Mouse (Mus musculus) MEL (cell line): Measurements from ENCODE around the gene Crebbp. TPM values are rescaled to one million over a fixed set of nuclear protein-coding genes. Genes with fewer than 3 reads are reported as not detected.
"Not testable (repeated sequence)": the region's sequence is repeated elsewhere in the genome, so short reads cannot be mapped to it uniquely, and the experiment has no call there.

ENCODE experiments used
- DNase-seq: peaks from one replicate; pipeline ENCODE4 v3.0.0; 2011; ENCODE audit warnings: low read depth, low spot score
- H3K27ac ChIP-seq: 2 replicates; pipeline ENCODE4 v1.5.1; 2012; ENCODE audit warnings: low read depth, mild to moderate bottlenecking, control low read depth, low read length, moderate library complexity; ENCODE audit not compliant: control insufficient read depth
- H3K27me3 ChIP-seq, 2 experiments: fragments of 150-350 bp in 1 of 2; sonication (generic) in 1 of 2; 2 replicates each; pipeline ENCODE4 v1.6.1; 2012; ENCODE audit warnings: low read length in 2 of 2, mild to moderate bottlenecking in 2 of 2, improper control_type of control experiment in 1 of 2, moderate library complexity in 1 of 2; ENCODE audit not compliant: insufficient read depth in 2 of 2, control insufficient read depth in 1 of 2
- H3K36me3 ChIP-seq, 2 experiments: 2 replicates each; pipeline ENCODE4 v1.6.1; 2012 to 2014; ENCODE audit warnings: low read length in 2 of 2, improper control_type of control experiment in 1 of 2, inconsistent platforms in 1 of 2, mild to moderate bottlenecking in 1 of 2; ENCODE audit not compliant: insufficient read depth in 2 of 2, control insufficient read depth in 1 of 2
- H3K4me1 ChIP-seq, 2 experiments: fragments of 150-350 bp in 1 of 2; sonication (generic) in 1 of 2; 2 replicates each; pipeline ENCODE4 v1.6.1; 2012; ENCODE audit warnings: low read length in 2 of 2, improper control_type of control experiment in 1 of 2, mild to moderate bottlenecking in 1 of 2; ENCODE audit not compliant: insufficient read depth in 2 of 2, control insufficient read depth in 1 of 2
- H3K4me3 ChIP-seq, 2 experiments: fragments of 150-350 bp in 1 of 2; sonication (generic) in 1 of 2; 2 replicates each; pipeline ENCODE4 v1.5.1; 2012; ENCODE audit warnings: low read depth in 2 of 2, low read length in 2 of 2, mild to moderate bottlenecking in 2 of 2, moderate library complexity in 2 of 2, control low read depth in 1 of 2, improper control_type of control experiment in 1 of 2; ENCODE audit not compliant: control insufficient read depth in 1 of 2, insufficient read depth in 1 of 2
- H3K79me2 ChIP-seq: 2 replicates; pipeline ENCODE4 v1.6.1; 2012; ENCODE audit warnings: mild to moderate bottlenecking, low read length, moderate library complexity; ENCODE audit not compliant: control insufficient read depth, poor library complexity, insufficient read depth
- H3K9ac ChIP-seq: 2 replicates; pipeline ENCODE4 v1.6.1; 2012; ENCODE audit warnings: low read depth, mild to moderate bottlenecking, control low read depth, low read length, moderate library complexity; ENCODE audit not compliant: control insufficient read depth, poor library complexity, severe bottlenecking
- H3K9me3 ChIP-seq: fragments of 150-350 bp; sonication (generic); replicated peaks from 2 replicates; pipeline ENCODE4 v1.6.1; 2012; ENCODE audit warnings: mild to moderate bottlenecking, low read length, improper control_type of control experiment, moderate library complexity; ENCODE audit not compliant: insufficient read depth
- BHLHE40 ChIP-seq: IDR thresholded peaks from 2 replicates; pipeline ENCODE4 v1.6.1; 2012; ENCODE audit warnings: low read depth, mild to moderate bottlenecking, inconsistent platforms, low read length, improper control_type of control experiment, borderline replicate concordance
- CHD1 ChIP-seq: IDR thresholded peaks from 2 replicates; pipeline ENCODE4 v1.6.1; 2012; ENCODE audit warnings: low read depth, mild to moderate bottlenecking, inconsistent platforms, low read length, improper control_type of control experiment
- CHD2 ChIP-seq: IDR thresholded peaks from 2 replicates; pipeline ENCODE4 v1.6.1; 2011; ENCODE audit warnings: low read length, improper control_type of control experiment
- CTCF ChIP-seq, 3 experiments: IDR thresholded peaks in 2 of 3; conservative IDR thresholded peaks in 1 of 3; 2 replicates each; pipeline ENCODE4 v1.5.1; 2011 to 2012; ENCODE audit warnings: low read length in 3 of 3, low read depth in 2 of 3, mild to moderate bottlenecking in 2 of 3, improper control_type of control experiment in 1 of 3, inconsistent platforms in 1 of 3, mixed read lengths in 1 of 3, moderate library complexity in 1 of 3; ENCODE audit not compliant: control insufficient read depth in 1 of 3, insufficient read depth in 1 of 3, poor library complexity in 1 of 3, severe bottlenecking in 1 of 3
- EP300 ChIP-seq, 2 experiments: IDR thresholded peaks; 2 replicates each; pipeline ENCODE4 v1.6.1; 2011; ENCODE audit warnings: improper control_type of control experiment in 2 of 2, low read length in 2 of 2, low read depth in 1 of 2, mild to moderate bottlenecking in 1 of 2
- HCFC1 ChIP-seq: IDR thresholded peaks from 2 replicates; pipeline ENCODE4 v1.6.1; 2012; ENCODE audit warnings: low read depth, mild to moderate bottlenecking, inconsistent platforms, low read length, improper control_type of control experiment, moderate library complexity
- MAFK ChIP-seq: IDR thresholded peaks from 2 replicates; pipeline ENCODE4 v1.6.1; 2011; ENCODE audit warnings: low read depth, mild to moderate bottlenecking, low read length, improper control_type of control experiment, borderline replicate concordance
- MEF2A ChIP-seq: IDR thresholded peaks from 2 replicates; pipeline ENCODE4 v1.6.1; 2014; ENCODE audit warnings: low read depth, mild to moderate bottlenecking, inconsistent platforms, low read length, improper control_type of control experiment; ENCODE audit not compliant: poor library complexity, insufficient replicate concordance, severe bottlenecking; ENCODE audit errors: extremely low read depth
- MYB ChIP-seq: IDR thresholded peaks from 2 replicates; pipeline ENCODE4 v1.6.1; 2011; ENCODE audit warnings: mild to moderate bottlenecking, low read depth, low read length, improper control_type of control experiment
- NELFE ChIP-seq: IDR thresholded peaks from 2 replicates; pipeline ENCODE4 v1.6.1; 2011; ENCODE audit warnings: low read depth, low read length, improper control_type of control experiment
- NRF1 ChIP-seq: IDR thresholded peaks from 2 replicates; pipeline ENCODE4 v1.6.1; 2014; ENCODE audit warnings: low read depth, mild to moderate bottlenecking, inconsistent platforms, low read length, improper control_type of control experiment, moderate library complexity; ENCODE audit not compliant: poor library complexity, insufficient read depth, severe bottlenecking
- POLR2AphosphoS2 ChIP-seq: IDR thresholded peaks from 2 replicates; pipeline ENCODE4 v1.6.1; 2011; ENCODE audit warnings: low read length, improper control_type of control experiment
- RCOR1 ChIP-seq: IDR thresholded peaks from 2 replicates; pipeline ENCODE4 v1.6.1; 2012; ENCODE audit warnings: low read depth, mild to moderate bottlenecking, inconsistent platforms, low read length, improper control_type of control experiment
- TBP ChIP-seq: IDR thresholded peaks from 2 replicates; pipeline ENCODE4 v1.8.0; 2011; ENCODE audit warnings: low read depth, low read length, improper control_type of control experiment
- UBTF ChIP-seq: IDR thresholded peaks from 2 replicates; pipeline ENCODE4 v1.6.1; 2012; ENCODE audit warnings: low read depth, mild to moderate bottlenecking, inconsistent platforms, low read length, improper control_type of control experiment, moderate library complexity, borderline replicate concordance; ENCODE audit not compliant: insufficient read depth
- USF2 ChIP-seq, 2 experiments: IDR thresholded peaks; 2 replicates each; pipeline ENCODE4 v1.6.1; 2011 to 2012; ENCODE audit warnings: improper control_type of control experiment in 2 of 2, low read length in 2 of 2, borderline replicate concordance in 1 of 2, inconsistent platforms in 1 of 2, low read depth in 1 of 2, mild to moderate bottlenecking in 1 of 2; ENCODE audit not compliant: insufficient read depth in 1 of 2
- ZMIZ1 ChIP-seq: IDR thresholded peaks from 2 replicates; pipeline ENCODE4 v1.6.1; 2012; ENCODE audit warnings: low read depth, mild to moderate bottlenecking, inconsistent platforms, low read length, improper control_type of control experiment, moderate library complexity
- ZNF384 ChIP-seq: IDR thresholded peaks from 2 replicates; pipeline ENCODE4 v1.6.1; 2012; ENCODE audit warnings: low read depth, mild to moderate bottlenecking, inconsistent platforms, low read length, improper control_type of control experiment
- polyA plus RNA-seq, 2 experiments: library from polyadenylated mRNA; stranded (reverse) in 1 of 2; unstranded in 1 of 2; fragments of >175 nt in 1 of 2; fragments of >200 nt in 1 of 2; gene quantifications; 2 replicates each; pipeline versions ENCODE4 v1.2.1 to v1.2.4; 2012; ENCODE audit warnings: low replicate concordance in 2 of 2, low read depth in 1 of 2; ENCODE audit not compliant: insufficient read length in 2 of 2, insufficient read depth in 1 of 2, missing spikeins in 1 of 2
- total RNA-seq: library from RNA; depleted of rRNA; stranded (reverse); fragments of 300-350 nt; gene quantifications from 2 replicates; pipeline ENCODE4 v1.2.3, GENCODE M21; 2012

The Crebbp gene
- total and polyA plus RNA-seq, 3 experiments: 4.7 to 145 (median 7.0) TPM

DNA sequence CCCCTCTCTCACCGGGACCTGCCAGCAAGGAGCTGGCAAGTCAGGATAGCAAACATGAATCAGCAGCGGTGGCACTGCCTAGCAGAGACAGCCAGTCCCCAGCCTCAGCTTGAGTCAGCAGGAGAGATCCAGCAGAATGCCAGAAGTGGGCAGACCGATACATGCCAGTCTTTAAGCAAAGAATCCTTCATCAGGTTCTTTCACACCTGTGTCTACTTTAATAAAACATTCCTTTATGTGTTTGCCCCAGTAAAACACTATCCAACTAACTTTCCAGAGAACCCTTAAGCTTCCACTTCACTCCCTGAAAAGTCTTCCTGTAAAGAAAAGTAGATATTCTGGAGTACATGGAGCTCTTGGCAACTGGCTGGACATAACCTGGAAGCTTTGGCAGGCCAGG is 35.0 kb upstream of the Crebbp start:
- H3K4me1 ChIP-seq: no peaks in the 10 kb centered on the region
- no peaks in the 10 kb centered on the region for H3K36me3 ChIP-seq
- no peak for TF ChIP-seq MEF2A
- TF ChIP-seq CHD1: no peak
- no peak for TF ChIP-seq UBTF
- TF ChIP-seq EP300 (IDR thresholded peaks at IDR 0.05; ENCODE audit: low read depth in 1 of 2, low read length in 2 of 2): no peak
- TF ChIP-seq TBP: no peak
- TF ChIP-seq BHLHE40: no peak
- no peak for TF ChIP-seq POLR2AphosphoS2
- TF ChIP-seq NELFE: no peak
- no peak for TF ChIP-seq NRF1
- no peak for DNase-seq
- no peak overlapping the region for H3K9ac ChIP-seq
- no peak overlapping the region for H3K4me3 ChIP-seq
- H3K27me3 ChIP-seq: peaks cover 3% of the 10 kb centered on the region in 2 experiments; a peak in 2 of 4 replicates
- H3K79me2 ChIP-seq: no peaks in the 10 kb centered on the region
- no peak overlapping the region for H3K27ac ChIP-seq
- H3K9me3 ChIP-seq: no peaks in the 10 kb centered on the region

DNA sequence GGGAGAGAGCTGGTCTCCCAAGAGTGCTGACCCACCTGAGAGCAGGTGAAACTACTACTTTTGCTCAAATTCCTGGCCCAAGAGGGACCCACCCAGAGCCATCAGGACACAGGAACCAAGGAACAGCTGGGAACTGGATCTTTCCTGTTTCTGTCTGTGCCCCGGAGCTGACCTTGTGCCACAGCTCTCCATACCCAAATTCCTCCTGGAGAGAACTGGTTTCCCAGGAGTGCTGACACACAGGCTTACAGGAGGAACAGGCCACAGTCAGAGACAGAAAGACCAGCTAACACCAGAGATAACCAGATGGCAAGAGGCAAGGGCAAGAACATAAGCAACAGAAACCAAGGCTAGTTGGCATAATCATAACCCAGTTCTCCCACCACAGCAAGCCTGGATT is 31.4 kb upstream of the Crebbp start:
- not testable (repeated sequence) for H3K9ac ChIP-seq, H3K4me1 ChIP-seq, H3K36me3 ChIP-seq, H3K79me2 ChIP-seq, H3K27me3 ChIP-seq, H3K27ac ChIP-seq, H3K9me3 ChIP-seq, DNase-seq, H3K4me3 ChIP-seq

DNA sequence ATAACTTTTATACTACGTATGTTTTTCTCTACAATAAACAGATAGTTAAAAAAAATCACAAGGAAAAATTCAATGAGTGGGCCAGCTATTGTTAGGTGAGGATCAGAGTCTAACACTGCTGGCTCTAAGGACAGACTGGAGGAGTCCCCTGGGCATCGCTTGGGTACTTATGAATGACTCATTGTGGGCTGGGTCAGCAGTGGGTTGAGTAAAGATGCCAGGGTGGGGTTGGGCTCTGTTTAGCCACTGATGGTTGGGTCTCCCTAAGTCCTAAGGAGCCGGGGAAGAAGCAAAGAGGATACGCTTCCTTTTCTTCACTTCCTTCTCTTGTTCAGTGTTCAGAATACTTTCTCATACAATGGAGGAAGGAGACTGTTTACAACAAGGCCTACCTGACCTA is 22.3 kb upstream of the Crebbp start:
- Histone ChIP-seq H3K27ac (no peak overlapping the region), H3K79me2 (no peaks in the 10 kb centered on the region), H3K9me3 (no peaks in the 10 kb centered on the region), H3K36me3 (no peaks in the 10 kb centered on the region), H3K4me3 (no peak overlapping the region), H3K27me3 (peaks cover 0 to 7% of the 10 kb centered on the region in 2 experiments; a peak in 3 of 4 replicates), H3K9ac (no peak overlapping the region), H3K4me1 (no peaks in the 10 kb centered on the region)
- no peak for TF ChIP-seq MYB
- no peak for TF ChIP-seq ZNF384
- no peak for TF ChIP-seq MAFK
- no peak for TF ChIP-seq RCOR1
- no peak for TF ChIP-seq CTCF (IDR thresholded peaks at IDR 0.05 in 2 of 3, conservative IDR thresholded peaks at IDR 0.05 in 1 of 3; ENCODE audit: control insufficient read depth in 1 of 3, insufficient read depth in 1 of 3, low read depth in 2 of 3, low read length in 3 of 3, poor library complexity in 1 of 3, severe bottlenecking in 1 of 3)
- no peak for TF ChIP-seq TBP
- TF ChIP-seq POLR2AphosphoS2: no peak
- TF ChIP-seq USF2 (IDR thresholded peaks at IDR 0.05; ENCODE audit: borderline replicate concordance in 1 of 2, insufficient read depth in 1 of 2, low read depth in 1 of 2, low read length in 2 of 2): no peak
- TF ChIP-seq UBTF: no peak
- TF ChIP-seq HCFC1: no peak
- no peak for TF ChIP-seq CHD2
- no peak for TF ChIP-seq NRF1
- no peak for TF ChIP-seq ZMIZ1
- DNase-seq: no peak
